Mouse (Mus musculus) skeletal muscle tissue, adult 2 months (tissue): Measurements from ENCODE around the gene Prkn.

Source experiments
- DNase-seq: peaks from one replicate; pipeline ENCODE4 v3.0.0-alpha.2; 2012; ENCODE audit warnings: low read depth, low spot score

Gene Prkn

DNA sequence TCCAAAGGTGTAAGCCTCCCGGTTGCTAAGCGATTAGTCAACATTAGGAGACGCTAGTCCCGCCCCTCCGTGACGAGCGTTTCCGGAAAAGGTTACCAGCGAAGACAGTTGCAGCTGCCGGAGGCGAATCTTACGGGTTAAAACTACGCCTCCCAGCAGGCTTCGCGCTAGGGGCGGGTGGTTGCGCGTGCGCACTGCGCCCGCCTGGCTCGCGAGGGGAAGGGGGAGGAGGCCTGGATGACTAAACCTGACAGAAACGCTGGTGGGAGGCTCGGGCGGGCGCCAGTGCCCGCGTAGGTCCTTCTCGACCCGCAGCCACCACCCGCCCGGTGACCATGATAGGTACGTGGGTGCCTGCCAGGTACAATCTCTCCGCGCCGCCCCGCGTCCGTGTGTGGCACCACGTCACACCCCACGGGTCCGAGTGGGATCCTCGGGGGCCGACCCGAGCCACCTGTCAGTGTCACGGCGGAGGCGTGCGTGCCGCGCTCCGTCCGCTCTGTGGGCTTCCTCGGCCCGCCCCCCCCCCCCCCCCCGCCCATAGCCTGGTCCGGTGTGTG is at the start of gene Prkn, which contains the start of gene Pacrg:
Gene Prkn (plus strand): TSS at position 237 of the 560 bp plus-strand sequence.
Gene Pacrg (minus strand): TSS at position 164 of the 560 bp plus-strand sequence.
- peak; percentile 97 for DNase-seq

DNA sequence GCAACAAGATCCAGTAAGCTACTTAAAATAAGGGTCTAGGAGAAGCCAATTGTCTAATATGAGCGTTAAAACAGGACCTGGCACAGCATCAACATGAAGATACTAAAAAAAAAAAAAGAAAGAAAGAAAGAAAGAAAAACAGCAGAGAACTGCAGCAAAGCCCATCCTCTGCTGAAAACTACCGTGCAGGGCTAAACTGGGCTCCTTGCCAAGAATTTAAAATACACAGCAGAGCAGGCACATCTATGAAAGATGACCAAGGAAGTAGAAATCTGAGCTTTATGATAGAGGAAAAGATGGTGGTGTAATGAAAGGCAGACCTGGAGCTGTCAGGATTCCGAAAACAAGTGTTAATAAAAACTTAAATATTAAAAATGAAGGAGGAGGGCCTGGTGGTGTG is 48.5 kb upstream of the Prkn start:
- DNase-seq, result no peak

DNA sequence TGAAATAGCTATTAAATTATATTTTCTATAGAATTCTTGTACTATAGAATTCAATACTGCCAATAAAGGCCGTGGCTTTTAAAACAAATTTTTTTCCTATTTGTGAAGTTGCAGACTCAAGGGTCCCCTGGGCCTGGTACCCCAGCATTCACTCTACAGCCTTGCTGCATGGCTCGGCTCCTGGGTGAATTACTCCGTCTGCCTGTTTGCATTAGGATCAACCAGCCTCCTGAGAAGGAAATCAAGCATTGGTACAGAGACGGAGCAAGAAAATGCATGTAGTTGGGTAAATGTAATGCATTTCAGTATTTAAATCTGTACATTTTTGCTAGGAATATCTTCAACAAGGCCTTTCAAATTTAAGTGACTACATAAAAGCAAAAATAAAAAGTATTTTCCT is 33.5 kb upstream of the Prkn start:
- no peak for DNase-seq

DNA sequence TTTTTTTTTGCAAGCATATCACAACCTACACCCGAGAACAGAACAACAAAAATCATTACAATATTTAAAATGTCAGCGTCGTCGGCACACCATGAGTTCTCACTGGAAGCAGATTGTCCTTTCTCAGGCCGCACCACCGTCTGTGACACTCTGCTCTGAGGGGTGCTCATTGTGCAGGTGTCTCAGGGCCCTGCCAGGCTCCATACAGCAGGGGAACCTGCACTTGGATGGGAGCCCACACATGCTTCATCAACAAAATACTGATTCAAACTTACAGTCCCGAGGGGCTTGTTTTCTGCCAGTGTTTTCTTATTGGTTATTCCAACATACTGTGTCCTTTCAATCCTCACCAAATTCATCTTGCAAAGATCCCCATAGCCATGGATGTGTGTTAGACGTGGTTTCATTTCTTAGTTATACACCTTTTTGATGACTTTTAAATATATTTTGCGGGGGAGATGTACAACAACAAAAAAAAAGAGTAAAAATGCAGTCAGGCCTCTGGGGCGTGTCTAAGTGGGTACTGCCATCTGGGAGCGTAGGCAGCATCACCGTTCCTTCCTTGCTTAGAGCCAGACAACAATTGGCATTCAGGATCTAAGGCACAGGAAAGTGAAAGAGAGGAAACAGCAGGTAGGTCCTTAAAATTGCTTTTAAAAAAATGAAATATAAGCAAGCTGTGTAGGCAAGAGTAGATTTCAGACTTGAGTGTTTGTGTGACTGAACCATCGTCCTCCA is 32.8 kb upstream of the Prkn start:
- DNase-seq, result no peak

DNA sequence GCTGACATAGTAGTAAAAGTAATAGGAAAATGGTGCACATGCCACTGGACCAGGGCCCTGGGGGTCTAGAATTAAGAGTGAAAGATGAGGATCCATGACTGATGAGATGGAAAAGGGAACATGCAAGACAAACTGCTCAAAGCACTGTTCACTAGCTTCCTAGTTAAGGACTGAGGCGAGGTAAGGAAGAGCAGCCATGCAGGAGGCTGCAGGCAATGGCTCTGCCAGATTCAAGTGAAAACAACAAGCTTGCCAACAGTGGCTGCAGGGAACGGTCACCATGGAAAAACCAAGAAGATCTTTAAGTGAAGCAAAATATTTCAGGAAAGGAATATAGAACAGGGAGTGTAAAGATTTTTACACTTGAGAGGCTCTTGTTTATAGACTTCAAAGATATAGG is 31.6 kb upstream of the Prkn start:
- DNase-seq, result no peak

DNA sequence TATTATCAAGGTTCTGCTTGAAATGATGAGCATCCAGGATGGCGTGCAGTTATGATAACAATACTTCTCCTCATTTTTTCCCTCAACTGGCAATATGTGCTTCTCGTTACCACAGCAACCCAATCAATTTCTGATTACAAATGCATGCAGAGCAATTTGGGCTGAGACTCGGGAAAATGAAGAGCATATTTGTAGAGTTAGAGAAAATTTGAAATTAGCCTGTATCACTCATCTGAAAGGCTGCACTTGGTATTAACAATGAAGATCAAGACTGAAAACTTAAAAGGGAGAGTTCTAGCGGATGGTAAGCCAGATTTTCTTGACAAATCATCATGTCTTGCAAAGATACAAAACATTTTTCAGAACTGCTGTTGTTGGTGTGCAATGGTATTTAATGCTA is 21.2 kb upstream of the Prkn start:
- DNase-seq, result no peak

DNA sequence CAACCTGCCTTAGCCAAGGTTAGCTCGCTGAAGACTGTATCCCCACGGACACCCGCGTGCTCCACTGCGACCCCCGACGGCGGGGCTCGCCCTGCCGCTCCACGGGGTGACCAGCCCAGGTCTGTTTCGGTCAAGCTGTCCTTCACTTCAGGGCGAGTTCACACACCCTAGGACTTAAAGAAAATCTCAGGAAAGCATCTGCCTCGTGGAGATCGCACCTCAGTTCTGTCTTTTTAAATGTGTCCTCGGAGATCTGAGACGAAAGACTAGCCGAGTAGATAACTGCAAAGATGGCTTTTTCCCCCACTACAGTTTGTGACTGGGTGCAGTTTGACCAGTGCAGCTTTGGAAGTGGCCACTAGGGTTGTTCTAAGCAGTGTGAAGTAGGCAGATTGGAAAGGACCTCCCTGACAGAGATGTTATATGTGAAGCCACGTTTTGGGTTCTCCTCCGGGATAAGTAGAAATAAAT is 582 bp downstream of the Prkn start:
- peak; percentile 42 for DNase-seq

DNA sequence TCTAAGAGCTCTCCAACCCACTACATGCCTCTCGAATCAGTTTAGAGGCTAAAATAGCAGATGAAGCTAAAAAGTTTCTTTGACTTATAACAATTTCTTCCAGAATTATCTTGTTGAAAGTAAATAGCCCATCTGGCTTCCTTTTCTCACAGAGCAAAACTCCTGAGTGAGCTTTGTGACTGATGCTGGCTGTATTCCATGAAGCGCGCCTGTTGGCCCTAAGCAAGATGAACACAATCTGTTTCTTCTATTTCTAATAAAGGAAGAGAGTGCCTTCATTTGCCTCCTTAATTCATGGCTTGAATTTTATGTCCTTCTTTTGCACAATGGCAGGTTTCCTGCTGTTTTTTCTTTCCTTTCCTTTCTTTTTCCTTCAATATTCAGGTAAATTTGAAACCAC is 14.0 kb downstream of the Prkn start:
- no peak for DNase-seq

DNA sequence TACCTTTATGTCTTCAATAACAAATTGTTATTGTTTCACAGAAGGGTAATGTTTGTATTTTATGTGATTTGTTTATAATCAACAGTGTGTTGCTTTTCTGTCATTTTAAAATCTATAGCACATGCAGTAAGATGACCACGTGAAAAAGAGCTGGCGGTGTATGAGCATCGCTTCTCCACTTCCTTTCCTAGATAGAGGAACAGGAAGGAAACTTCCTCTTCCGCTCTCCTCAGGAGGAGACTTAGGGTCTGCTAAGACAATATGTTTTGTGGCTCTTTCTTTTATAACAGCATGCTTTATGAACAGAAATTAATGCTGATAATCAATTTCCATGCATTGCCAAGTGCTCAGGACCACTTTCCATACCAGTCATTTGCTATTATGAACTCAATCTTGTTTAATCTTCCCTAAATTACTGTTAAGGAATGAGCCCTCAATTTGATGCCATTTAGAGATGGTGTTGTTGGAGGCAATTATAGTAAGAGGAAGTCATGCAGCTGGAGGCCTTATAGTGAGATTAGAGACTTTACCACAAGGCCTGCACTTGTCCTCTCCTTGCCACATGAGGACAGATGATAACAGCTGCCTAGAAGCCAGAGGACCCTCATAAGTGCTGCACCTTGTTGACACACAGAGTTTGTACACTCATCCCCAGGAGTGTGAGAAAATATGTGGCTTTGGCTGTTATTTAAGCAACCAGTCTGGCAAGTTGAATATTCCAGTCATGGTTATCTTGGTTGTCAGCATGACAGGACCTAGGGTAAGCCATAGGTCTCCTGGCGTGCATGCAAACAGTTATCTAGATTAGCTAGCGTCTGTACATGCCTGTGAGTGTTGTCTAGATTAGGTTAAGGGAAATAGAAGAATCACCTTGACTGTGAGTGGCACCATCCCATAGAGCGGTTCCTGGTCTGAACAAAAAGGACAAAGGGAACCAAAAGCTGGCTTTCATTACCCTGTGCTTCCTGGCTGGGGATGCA is 34.3 kb downstream of the Prkn start:
- no peak for DNase-seq

DNA sequence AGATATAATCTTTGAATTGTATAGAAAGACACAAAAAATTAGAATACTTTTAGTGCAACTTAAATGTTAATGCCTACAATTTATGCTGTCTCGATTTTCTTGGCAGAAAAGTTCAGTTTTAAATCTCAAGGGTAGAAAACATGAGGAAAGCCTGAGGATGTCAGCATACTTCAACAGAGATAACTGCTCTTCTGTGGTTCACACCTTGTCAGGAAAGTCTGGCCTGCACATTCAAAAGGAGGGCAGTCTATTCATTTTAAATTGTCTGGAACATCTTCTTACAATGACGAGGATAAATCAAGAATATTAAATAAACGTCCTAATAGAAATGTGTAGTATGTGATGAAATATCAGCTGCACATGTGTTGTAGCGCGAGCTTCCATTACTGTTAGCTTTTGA is 38.8 kb downstream of the Prkn start:
- no peak for DNase-seq

DNA sequence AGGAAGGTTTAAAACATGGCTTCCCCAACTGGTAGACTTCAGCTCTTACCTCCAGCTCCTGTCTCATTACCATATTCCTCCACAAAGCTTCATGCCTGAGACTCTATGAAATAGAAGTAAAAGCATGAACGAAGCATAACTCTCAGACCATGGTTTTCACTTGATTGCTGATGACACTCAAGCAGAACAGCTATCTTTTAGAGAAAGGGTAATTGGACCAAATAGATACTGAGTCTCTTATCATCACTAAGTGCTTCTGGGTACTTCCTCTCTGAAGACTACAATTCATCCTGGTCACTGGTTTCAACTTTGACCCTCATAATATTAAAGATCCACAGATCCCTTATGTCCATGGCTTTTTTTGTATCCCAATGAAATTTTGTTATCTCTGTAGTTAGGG is 42.1 kb downstream of the Prkn start:
- DNase-seq, result no peak

DNA sequence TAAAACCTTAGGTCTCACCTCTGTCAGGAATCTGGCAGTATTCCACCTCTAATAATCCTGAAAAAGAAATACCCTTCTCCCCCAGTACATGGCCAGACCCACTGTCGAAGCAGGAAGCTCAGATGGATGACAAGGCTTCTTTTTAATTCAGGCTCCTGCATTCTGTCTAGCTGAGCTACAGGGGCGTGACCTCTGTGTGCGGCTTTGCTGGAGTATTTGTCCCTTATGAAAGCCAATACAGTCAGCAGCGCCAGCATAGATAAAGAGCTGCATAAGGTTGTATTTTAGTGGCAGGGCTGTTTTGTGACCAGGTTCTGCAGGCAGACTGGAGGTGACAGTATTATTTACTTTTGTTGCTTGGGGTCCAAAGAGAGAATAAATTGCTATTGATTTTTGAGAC is 47.7 kb downstream of the Prkn start:
- no peak for DNase-seq

DNA sequence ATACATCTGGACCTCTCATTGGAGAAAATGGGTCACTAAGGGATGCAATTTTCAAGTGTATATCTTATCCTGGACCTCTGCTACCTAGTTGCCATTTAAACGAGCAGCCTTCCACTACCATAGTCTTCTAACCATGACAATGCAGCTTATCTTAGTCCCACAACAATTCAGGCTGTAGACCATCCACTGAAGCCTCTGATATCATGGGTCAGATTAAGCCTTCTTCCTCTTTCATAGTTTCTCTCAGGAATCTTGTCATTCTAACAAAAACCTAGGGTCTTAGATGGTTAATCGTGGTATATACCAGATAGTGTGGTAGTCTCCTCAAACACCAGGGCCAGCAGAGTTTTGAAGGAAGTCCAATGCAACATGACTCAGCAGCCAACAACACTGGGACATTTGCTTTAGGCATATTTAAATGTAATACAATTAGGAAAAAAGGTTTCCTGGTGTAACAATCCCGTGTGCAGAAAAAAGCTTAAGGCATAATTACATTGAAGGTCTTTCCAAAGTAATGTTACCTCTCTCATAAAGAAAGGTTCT is 61.6 kb downstream of the Prkn start:
- DNase-seq, result no peak

DNA sequence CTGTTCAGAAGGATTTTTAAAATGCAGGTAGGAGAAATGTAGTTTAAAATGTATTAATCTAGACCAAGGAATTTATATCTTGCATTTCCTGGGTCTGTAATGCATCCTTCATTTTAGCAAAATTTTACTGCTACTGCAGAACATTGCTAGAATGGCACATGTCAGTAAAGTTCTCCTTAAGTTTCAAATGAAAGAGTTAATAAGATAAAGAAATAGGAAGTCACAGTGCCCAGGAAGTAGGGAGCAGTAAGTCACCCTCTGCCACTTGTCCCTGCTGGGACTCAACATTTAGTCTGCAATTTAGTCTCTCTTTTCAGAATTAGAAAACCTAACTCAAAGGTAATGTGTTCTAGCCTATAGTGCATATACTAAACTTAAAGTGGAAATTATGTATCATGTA is 96.5 kb downstream of the Prkn start:
- no peak for DNase-seq

DNA sequence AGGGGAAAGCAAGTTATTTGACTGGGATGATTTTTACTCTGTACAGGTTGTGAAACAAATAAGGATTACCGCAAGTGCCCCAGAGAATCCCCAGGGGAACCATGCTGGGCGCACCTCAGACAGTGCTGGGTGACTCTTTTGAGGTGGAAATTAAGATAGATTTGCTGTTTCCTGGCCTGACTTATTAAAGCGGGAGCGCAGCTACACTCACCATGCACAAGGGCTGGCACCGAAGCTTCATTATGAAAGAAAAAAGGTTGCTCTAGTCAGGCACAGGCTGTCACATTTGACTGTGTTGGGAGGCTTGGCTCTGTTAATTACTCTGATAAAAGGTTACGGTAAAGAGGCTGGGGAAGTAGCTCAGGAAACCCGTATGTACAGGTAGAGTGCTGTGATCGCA is 97.7 kb downstream of the Prkn start:
- no peak for DNase-seq

DNA sequence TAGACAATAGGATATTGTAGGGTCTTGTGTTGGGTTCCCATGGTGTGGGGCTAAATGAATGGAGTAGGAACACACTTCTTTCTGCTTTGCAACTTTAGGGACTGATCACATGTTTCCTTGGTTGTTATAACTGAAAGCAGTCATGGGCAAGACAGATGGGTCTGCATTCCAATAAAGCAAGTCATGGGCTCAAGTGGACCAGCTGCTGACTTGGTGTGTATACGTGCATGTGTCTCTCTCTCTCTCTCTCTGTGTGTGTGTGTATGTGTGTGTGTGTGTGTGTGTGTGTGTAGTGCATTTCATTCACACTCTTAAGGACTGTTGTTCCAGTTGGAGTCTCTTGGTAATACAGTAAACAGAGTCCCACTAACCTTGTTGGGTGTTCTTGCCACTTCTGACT is 98.6 kb downstream of the Prkn start:
- no peak for DNase-seq

DNA sequence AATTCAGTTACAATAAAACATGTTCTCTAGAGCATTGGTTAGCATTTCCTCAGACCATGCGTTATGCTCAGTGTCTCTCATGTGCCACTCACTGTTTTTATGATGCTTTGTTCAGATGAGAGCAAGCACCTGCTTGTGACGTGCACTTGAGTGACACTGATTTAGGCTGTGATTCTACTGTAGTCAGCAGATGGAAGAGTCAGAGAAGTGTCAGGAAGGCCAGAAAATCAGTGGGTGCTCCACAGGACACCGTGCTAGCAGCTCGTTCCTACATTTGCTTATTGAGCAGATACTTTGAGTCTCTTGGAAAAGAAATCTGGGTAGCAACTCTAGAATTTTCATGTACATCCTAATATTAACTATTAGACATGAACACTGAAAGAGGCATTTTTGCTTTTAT is 106.4 kb downstream of the Prkn start:
- DNase-seq, result no peak

DNA sequence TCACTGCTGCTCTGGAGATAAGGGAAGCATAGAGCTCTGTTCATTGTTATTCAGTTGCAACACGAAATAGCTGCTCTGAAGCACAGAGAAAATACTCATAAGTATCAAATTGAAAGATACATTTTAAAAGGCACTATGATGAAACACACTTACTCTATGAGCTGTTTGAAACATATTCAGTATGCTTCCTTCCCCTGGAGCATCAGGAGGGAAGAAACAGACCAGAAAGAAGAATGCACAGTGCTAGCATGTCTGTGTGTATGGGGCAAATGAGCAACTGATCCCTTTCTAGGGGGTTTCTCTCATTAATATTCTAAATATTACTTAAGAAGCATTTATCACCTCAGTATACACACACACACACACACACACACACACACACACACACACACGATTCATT is 107.4 kb downstream of the Prkn start:
- DNase-seq, result no peak

DNA sequence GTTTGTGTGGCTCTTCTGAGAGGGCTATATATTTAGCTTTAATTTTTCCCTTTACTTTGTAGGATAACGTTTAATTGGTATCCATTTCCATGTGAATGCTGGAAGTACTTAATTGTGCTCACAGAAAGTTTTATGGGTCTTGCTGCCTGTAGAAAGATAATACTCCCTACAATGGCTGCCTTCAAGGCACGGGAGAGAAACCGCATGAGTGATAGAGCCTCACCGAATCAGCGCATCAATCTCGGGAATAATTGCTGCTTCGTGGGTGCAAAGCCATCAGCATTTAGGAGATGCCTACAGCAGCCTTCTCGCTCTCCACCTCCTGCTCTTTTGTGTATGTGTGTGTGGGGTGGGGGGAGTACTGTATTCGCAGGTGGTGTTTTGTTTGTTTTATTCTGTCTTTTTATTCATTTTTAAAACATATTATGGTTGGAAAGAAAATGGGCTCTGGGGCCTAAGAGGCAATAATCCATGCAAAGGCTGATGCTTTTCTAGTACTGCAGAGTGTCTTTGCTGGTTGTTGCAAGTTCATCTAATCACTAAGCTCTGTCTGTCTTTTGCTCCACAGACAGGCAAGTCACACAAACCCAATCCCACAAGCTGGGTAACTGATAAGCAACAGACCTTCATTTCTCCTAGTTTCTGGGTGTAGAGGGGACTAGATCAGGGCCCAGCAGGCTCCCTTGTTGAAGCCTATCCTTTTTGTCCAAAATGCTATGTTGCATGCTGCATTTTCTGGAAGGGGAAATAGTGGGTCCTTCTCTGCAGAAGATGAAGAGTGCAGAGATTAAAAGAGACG is 119.1 kb downstream of the Prkn start:
- DNase-seq, result no peak

DNA sequence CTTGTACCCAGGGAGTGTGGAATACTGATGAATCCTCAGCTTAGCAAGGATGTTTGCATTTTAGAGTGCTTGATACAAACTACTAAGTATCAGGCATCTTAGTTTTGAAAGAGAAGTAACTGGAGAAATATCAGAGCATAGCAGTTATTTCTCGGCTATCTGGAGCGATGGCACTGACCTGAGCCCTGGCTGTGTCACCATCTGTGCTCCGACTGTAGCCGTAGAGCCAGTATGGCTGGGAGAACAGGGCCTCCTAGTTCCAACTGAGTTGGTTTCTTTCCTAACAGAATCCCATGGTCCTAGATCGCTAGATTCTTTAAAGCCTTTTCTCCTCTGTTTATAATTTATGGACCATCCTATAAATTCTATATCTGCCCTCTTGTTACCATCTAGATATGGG is 122.0 kb downstream of the Prkn start:
- DNase-seq, result no peak

DNA sequence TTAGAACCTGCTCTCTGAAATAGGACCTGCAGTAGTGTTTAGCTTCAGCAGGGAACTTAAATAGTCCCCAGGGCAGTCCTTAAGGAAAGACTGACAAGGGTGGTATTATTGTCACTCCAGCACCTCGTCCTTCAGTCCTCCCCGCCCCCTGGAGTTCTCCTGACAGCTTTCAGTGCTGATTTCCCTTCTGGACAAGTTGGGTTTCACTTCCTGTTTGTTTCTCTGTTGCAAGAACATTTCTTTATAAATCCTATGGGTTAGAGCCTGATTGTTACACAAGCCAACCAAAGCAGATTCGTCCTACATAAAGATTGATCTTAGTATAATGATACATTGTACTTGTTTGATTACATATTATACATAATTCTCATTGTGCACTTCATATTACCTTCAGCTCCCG is 142.0 kb downstream of the Prkn start:
- no peak for DNase-seq
